20 mouse cellular contexts compared by ENCODE assay signal in the genomic region with DNA sequence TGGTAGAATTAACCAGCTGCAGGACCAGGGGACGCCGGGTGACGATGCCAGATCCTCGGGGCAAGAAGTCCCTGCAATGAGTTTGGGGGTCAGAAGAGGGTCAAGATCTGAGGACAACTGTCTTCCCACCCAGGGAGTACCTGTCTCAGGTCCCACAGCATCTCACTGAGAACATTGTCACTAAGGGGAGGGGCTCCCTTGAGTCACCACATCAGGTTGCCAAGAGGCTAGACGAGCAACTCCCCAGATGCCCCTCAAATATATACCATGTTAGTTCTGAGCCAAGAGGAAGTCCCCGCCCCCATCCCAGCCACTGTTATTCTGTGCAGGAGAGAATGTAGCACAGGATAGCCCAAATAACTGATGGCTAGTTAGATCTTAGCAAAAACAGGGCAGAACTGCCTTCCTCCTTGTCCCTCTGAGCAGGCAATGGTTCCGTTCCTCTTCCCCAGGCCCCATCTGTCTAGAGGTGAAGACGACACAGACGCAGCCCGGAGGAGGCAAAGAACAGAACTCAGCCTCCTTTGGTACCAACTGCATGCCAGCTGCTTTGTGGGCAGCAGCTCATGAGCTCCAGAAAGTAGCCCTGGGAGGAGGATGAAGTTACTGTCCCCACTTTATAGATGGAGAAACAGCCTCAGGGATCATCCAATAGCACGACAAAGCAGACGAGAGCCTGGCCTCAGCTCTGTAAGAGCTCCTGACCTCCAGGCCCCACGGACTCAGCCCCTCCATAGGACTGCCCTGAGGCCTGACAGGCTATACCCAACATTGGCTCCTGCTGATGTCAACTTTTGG. TPM values are rescaled to one million over a fixed set of nuclear protein-coding genes. Genes with fewer than 3 reads are reported as not detected.
DNase-seq lines count a peak whose midpoint lies in the region; ATAC-seq and TF ChIP-seq lines count a peak whose summit lies in the region.
"Had no signal": no experiment of that assay in that cellular context is flagged by ENCODE, and none has a peak within 500 bp of the region (broad histone marks: within the 10 kb centered on the region; RNA-seq: fewer than 3 reads in every experiment).

No protein-coding gene starts in this region.

- peaks cover 7% of the 10 kb centered on the region for H3K4me1 ChIP-seq in hindbrain, embryonic 16.5 days (ENCODE audit: control insufficient read depth, insufficient read depth, low read depth, low read length)
- 0 out of 2 replicates have a peak, but pooled peaks cover 7% of the 10 kb centered on the region for H3K4me1 ChIP-seq in hindbrain, postnatal 0 days (ENCODE audit: insufficient read depth, low read length)
- peaks cover 37% of the 10 kb centered on the region for H3K4me1 ChIP-seq in limb, embryonic 15.5 days
- peaks cover 16% of the 10 kb centered on the region for H3K4me1 ChIP-seq in limb, embryonic 10.5 days
- H3K4me1 ChIP-seq: stomach, embryonic 15.5 days had no signal

- H3K36me3 ChIP-seq in hindbrain, embryonic 16.5 days (ENCODE audit: control insufficient read depth, insufficient read depth, low read length): peaks cover 16% of the 10 kb centered on the region
- no peaks in the 10 kb centered on the region; the same call in 1 of the 2 replicates for H3K36me3 ChIP-seq in hindbrain, postnatal 0 days (ENCODE audit: insufficient read depth, low read length)
- peaks cover 48% of the 10 kb centered on the region for H3K36me3 ChIP-seq in limb, embryonic 15.5 days
- H3K36me3 ChIP-seq in limb, embryonic 10.5 days: peaks cover 70% of the 10 kb centered on the region
- H3K36me3 ChIP-seq: stomach, embryonic 15.5 days had no signal

- H3K4me2 ChIP-seq in hindbrain, embryonic 16.5 days (ENCODE audit: low read length): no peak overlapping the region
- H3K4me2 ChIP-seq in hindbrain, postnatal 0 days (ENCODE audit: low read depth, low read length): no peak overlapping the region
- H3K4me2 ChIP-seq in limb, embryonic 15.5 days: no peak overlapping the region
- H3K4me2 ChIP-seq: hindbrain, embryonic 13.5 days; neural tube, embryonic 15.5 days; stomach, embryonic 15.5 days had no signal

- no peak overlapping the region for H3K27ac ChIP-seq in hindbrain, embryonic 16.5 days (ENCODE audit: low read depth, low read length)
- no peak overlapping the region for H3K27ac ChIP-seq in hindbrain, postnatal 0 days
- peak overlapping the region; percentile 59; the same call in 1 of the 2 replicates for H3K27ac ChIP-seq in limb, embryonic 15.5 days
- no peak overlapping the region for H3K27ac ChIP-seq in limb, embryonic 10.5 days
- H3K27ac ChIP-seq: heart, embryonic 10.5 days; hindbrain, embryonic 13.5 days; midbrain, embryonic 10.5 days; neural tube, embryonic 15.5 days; stomach, embryonic 15.5 days had no signal

- no peak overlapping the region for H3K4me3 ChIP-seq in hindbrain, embryonic 16.5 days (ENCODE audit: low read length)
- H3K4me3 ChIP-seq in hindbrain, postnatal 0 days (ENCODE audit: low read length): no peak overlapping the region
- H3K4me3 ChIP-seq in limb, embryonic 15.5 days: no peak overlapping the region
- no peak overlapping the region for H3K4me3 ChIP-seq in limb, embryonic 10.5 days
- H3K4me3 ChIP-seq: heart, embryonic 10.5 days; hindbrain, embryonic 13.5 days; midbrain, embryonic 10.5 days; neural tube, embryonic 15.5 days; stomach, embryonic 15.5 days had no signal

- ATAC-seq in hindbrain, embryonic 16.5 days: no peak
- no peak for ATAC-seq in hindbrain, postnatal 0 days
- no peak for ATAC-seq in limb, embryonic 15.5 days (ENCODE audit: insufficient number of reproducible peaks, low FRiP score, low TSS enrichment, low read depth)
- ATAC-seq: intestine, embryonic 16.5 days; liver, postnatal 0 days had no signal

- no peak for TF ChIP-seq CTCF in hindbrain, postnatal 0 days (IDR thresholded peaks at IDR 0.05; ENCODE audit: low read depth)

- intact Hi-C loops in left cerebral cortex, postnatal 36 days (cut with DNase I): no loop called here

- DNase-seq in cerebellum, adult 18-20 months: peak; percentile 47 to 57
- no peak for DNase-seq in cerebellum, postnatal 4 days (ENCODE audit: low spot score in 2 of 2)
- DNase-seq in hindbrain, postnatal 0 days (ENCODE audit: low spot score): no peak
- DNase-seq in limb, embryonic 10.5 days (ENCODE audit: low spot score): no peak
- peak; percentile 70 to 81 for DNase-seq in left cerebral cortex, postnatal 36 days (ENCODE audit: low spot score in 2 of 2)
- DNase-seq in lung, postnatal 14 days: no peak
- DNase-seq: adrenal gland, adult 2 months; gastrocnemius, postnatal 36 days; heart, postnatal 10 days; liver, postnatal 0 days; lung, postnatal 4 days had no signal

- no peaks in the 10 kb centered on the region for H3K27me3 ChIP-seq in hindbrain, embryonic 16.5 days (replicated peaks; ENCODE audit: control insufficient read depth, insufficient read depth, low read length)
- no peaks in the 10 kb centered on the region for H3K27me3 ChIP-seq in hindbrain, postnatal 0 days (ENCODE audit: insufficient read depth, low read length)
- H3K27me3 ChIP-seq in limb, embryonic 15.5 days: no peaks in the 10 kb centered on the region
- H3K27me3 ChIP-seq in limb, embryonic 10.5 days (ENCODE audit: low read depth, poor library complexity, severe bottlenecking): peaks cover 10% of the 10 kb centered on the region; the same call in 1 of the 2 replicates
- H3K27me3 ChIP-seq: neural tube, embryonic 15.5 days; stomach, embryonic 15.5 days had no signal

- 83% methylated on average over 13 of the region's 13 CpGs for WGBS in hindbrain, embryonic 16.5 days
- WGBS in hindbrain, postnatal 0 days: 78% methylated on average over 13 of the region's 13 CpGs
- 81% methylated on average over 13 of the region's 13 CpGs for WGBS in limb, embryonic 15.5 days
- 80% methylated on average over 13 of the region's 13 CpGs for WGBS in limb, embryonic 10.5 days

- H3K9me3 ChIP-seq in hindbrain, embryonic 16.5 days (ENCODE audit: control insufficient read depth, low read length): no peaks in the 10 kb centered on the region
- H3K9me3 ChIP-seq in hindbrain, postnatal 0 days (ENCODE audit: low read length): no peaks in the 10 kb centered on the region
- H3K9me3 ChIP-seq in limb, embryonic 15.5 days: no peaks in the 10 kb centered on the region
- no peaks in the 10 kb centered on the region for H3K9me3 ChIP-seq in limb, embryonic 10.5 days (replicated peaks)
- H3K9me3 ChIP-seq: heart, embryonic 10.5 days; hindbrain, embryonic 13.5 days; midbrain, embryonic 10.5 days; neural tube, embryonic 15.5 days; stomach, embryonic 15.5 days had no signal

- peak overlapping the region; percentile 17; the same call in 1 of the 2 replicates for H3K9ac ChIP-seq in hindbrain, embryonic 16.5 days (ENCODE audit: low read depth, low read length)
- no peak overlapping the region for H3K9ac ChIP-seq in hindbrain, postnatal 0 days (replicated peaks; ENCODE audit: low read length)
- H3K9ac ChIP-seq in limb, embryonic 15.5 days: no peak overlapping the region
- H3K9ac ChIP-seq: hindbrain, embryonic 13.5 days; liver, postnatal 0 days; neural tube, embryonic 15.5 days; stomach, embryonic 15.5 days had no signal

RNA-seq across cellular contexts. Expression of a gene that starts 11.1 kb away (rescaled TPM):
- polyA plus RNA-seq in hindbrain, embryonic 16.5 days (2015; fragmentation: Nextera tagmentation; extraction: Ambion mirVana): 41.1 and 57.5 TPM in 2 replicates
- 87.6 and 103 TPM in 2 replicates for total RNA-seq in hindbrain, postnatal 0 days (2014; rRNA removed)
- 33.3 and 40.3 TPM in 2 replicates for polyA plus RNA-seq in hindbrain, postnatal 0 days (2015; fragmentation: Nextera tagmentation; extraction: Ambion mirVana)
- polyA plus RNA-seq in limb, embryonic 15.5 days (2015; fragmentation: Nextera tagmentation; extraction: Ambion mirVana): 42.7 and 46.2 TPM in 2 replicates
- 61.3 and 74.8 TPM in 2 replicates for polyA plus RNA-seq in limb, embryonic 10.5 days (2016; fragmentation: Nextera tagmentation; extraction: Ambion mirVana)
- total RNA-seq in left cerebral cortex, postnatal 36 days (2021): 10 to 100 TPM; 60.4 to 97.8 TPM

RNA-seq across cellular contexts. Expression of a gene that starts 12.1 kb away (rescaled TPM):
- polyA plus RNA-seq in hindbrain, embryonic 16.5 days (2015; fragmentation: Nextera tagmentation; extraction: Ambion mirVana): 71.2 and 79.0 TPM in 2 replicates
- 190 and 211 TPM in 2 replicates for total RNA-seq in hindbrain, postnatal 0 days (2014; rRNA removed)
- 87.6 and 96.9 TPM in 2 replicates for polyA plus RNA-seq in hindbrain, postnatal 0 days (2015; fragmentation: Nextera tagmentation; extraction: Ambion mirVana)
- polyA plus RNA-seq in limb, embryonic 15.5 days (2015; fragmentation: Nextera tagmentation; extraction: Ambion mirVana): 20.5 and 26.6 TPM in 2 replicates
- polyA plus RNA-seq in limb, embryonic 10.5 days (2016; fragmentation: Nextera tagmentation; extraction: Ambion mirVana): 27.1 and 33.6 TPM in 2 replicates
- 1,000 to 10,000 TPM; 1,215 to 1,406 TPM for total RNA-seq in left cerebral cortex, postnatal 36 days (2021)

RNA-seq across cellular contexts. Expression of a gene that starts 40.7 kb away (rescaled TPM):
- polyA plus RNA-seq in hindbrain, embryonic 16.5 days (2015; fragmentation: Nextera tagmentation; extraction: Ambion mirVana): 161 and 196 TPM in 2 replicates
- 458 and 481 TPM in 2 replicates for total RNA-seq in hindbrain, postnatal 0 days (2014; rRNA removed)
- polyA plus RNA-seq in hindbrain, postnatal 0 days (2015; fragmentation: Nextera tagmentation; extraction: Ambion mirVana): 220 and 233 TPM in 2 replicates
- polyA plus RNA-seq in limb, embryonic 15.5 days (2015; fragmentation: Nextera tagmentation; extraction: Ambion mirVana): 58.0 and 67.7 TPM in 2 replicates
- 36.3 and 37.0 TPM in 2 replicates for polyA plus RNA-seq in limb, embryonic 10.5 days (2016; fragmentation: Nextera tagmentation; extraction: Ambion mirVana)
- total RNA-seq in left cerebral cortex, postnatal 36 days (2021): 100 to 1,000 TPM; 312 to 437 TPM

RNA-seq across cellular contexts. Expression of a gene that starts 47.0 kb away (rescaled TPM):
- polyA plus RNA-seq in hindbrain, embryonic 16.5 days (2015; fragmentation: Nextera tagmentation; extraction: Ambion mirVana): 0.76 and 0.93 TPM in 2 replicates
- 0.31 and 0.58 TPM in 2 replicates for total RNA-seq in hindbrain, postnatal 0 days (2014; rRNA removed)
- 0.80 and 0.93 TPM in 2 replicates for polyA plus RNA-seq in hindbrain, postnatal 0 days (2015; fragmentation: Nextera tagmentation; extraction: Ambion mirVana)
- 3.2 and 3.9 TPM in 2 replicates for polyA plus RNA-seq in limb, embryonic 15.5 days (2015; fragmentation: Nextera tagmentation; extraction: Ambion mirVana)
- not detected in 2 replicates for polyA plus RNA-seq in limb, embryonic 10.5 days (2016; fragmentation: Nextera tagmentation; extraction: Ambion mirVana)
- 1 to 10 TPM in 1 of 2 experiments, under 1 TPM in 1; 0.91 to 1.8 TPM for total RNA-seq in left cerebral cortex, postnatal 36 days (2021)
- total RNA-seq: CH12.LX had no signal
- polyA plus RNA-seq: heart, embryonic 10.5 days; hindbrain, embryonic 13.5 days; midbrain, embryonic 10.5 days had no signal

RNA-seq across cellular contexts. Expression of a gene that starts 53.2 kb away (rescaled TPM):
- polyA plus RNA-seq in hindbrain, embryonic 16.5 days (2015; fragmentation: Nextera tagmentation; extraction: Ambion mirVana): 378 and 447 TPM in 2 replicates
- 302 and 319 TPM in 2 replicates for total RNA-seq in hindbrain, postnatal 0 days (2014; rRNA removed)
- polyA plus RNA-seq in hindbrain, postnatal 0 days (2015; fragmentation: Nextera tagmentation; extraction: Ambion mirVana): 487 and 513 TPM in 2 replicates
- polyA plus RNA-seq in limb, embryonic 15.5 days (2015; fragmentation: Nextera tagmentation; extraction: Ambion mirVana): 370 and 413 TPM in 2 replicates
- polyA plus RNA-seq in limb, embryonic 10.5 days (2016; fragmentation: Nextera tagmentation; extraction: Ambion mirVana): 440 and 446 TPM in 2 replicates
- 100 to 1,000 TPM; 207 to 208 TPM for total RNA-seq in left cerebral cortex, postnatal 36 days (2021)

Comparison
In these comparisons a context has a peak if more than half of its experiments do, and no peak if none do; other contexts are left out.
1. DNase-seq: peak in cerebellum, adult 18-20 months (2 of 2) and left cerebral cortex, postnatal 36 days (2 of 2); none in cerebellum, postnatal 4 days (0 of 2), hindbrain, postnatal 0 days (single experiment), limb, embryonic 10.5 days (single experiment) and lung, postnatal 14 days (single experiment).